Comparison of ENCODE assay signal across 15 mouse cellular contexts in the genomic region with DNA sequence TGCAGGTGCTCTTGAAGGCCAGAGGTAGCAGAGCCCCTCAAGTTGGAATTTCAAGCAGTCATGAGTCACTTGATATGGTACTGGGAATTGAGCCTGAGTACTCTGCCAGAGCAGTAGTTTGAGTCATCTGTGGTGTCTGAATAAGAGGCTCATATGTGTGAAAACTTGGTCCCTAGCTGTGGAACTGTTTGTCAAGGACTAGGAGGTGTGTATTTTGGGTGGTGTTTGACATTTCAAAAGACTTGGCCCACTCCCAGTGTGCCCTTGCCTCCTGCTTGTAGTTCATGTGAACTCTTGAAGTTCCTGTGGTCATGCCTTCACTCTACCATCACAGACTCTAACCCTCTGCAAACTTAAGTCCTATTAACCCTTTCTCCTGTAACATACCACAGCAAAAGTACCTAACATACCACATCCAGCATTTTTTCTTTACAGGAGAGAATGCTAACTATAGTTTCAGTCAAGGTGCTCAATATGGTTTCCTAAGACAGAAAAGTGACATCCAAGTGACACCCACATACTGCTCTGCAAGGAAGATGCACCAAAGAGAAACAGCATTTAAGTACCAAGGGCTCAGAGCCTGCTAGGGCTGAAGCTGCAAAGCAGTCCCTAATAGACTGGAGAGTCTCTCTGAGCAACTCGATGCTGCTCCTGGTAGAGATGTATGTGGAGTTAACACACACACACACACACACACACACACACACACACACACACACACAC. TPM values are rescaled to one million over a fixed set of nuclear protein-coding genes. Genes with fewer than 3 reads are reported as not detected.
DNase-seq lines count a peak whose midpoint lies in the region.
"Had no signal": no experiment of that assay in that cellular context is flagged by ENCODE, and none has a peak within 500 bp of the region (broad histone marks: within the 10 kb centered on the region; RNA-seq: fewer than 3 reads in every experiment).

No protein-coding gene starts in this region.

- intact Hi-C loops in left cerebral cortex, postnatal 4 days (cut with DNase I): no loop called here
- intact Hi-C loops in left cerebral cortex, postnatal 36 days (cut with DNase I): no loop called here

- peak; percentile 38 to 42 for DNase-seq in left cerebral cortex, adult 18-20 months (ENCODE audit: low spot score in 2 of 2)
- DNase-seq in left cerebral cortex, postnatal 4 days: no peak
- peak; percentile 59 for DNase-seq in right cerebral cortex, adult 18-20 months
- DNase-seq in right cerebral cortex, postnatal 10 days (ENCODE audit: low spot score in 2 of 2): no peak
- DNase-seq in brain, adult 2 months (ENCODE audit: low read depth, low spot score): peak; percentile 88
- DNase-seq in left cerebral cortex, postnatal 36 days (ENCODE audit: low spot score in 2 of 2): peak; percentile 36 to 43
- no peak for DNase-seq in thymus, adult 18-20 months
- DNase-seq in embryo, embryonic 10.5 days (ENCODE audit: low spot score): no peak
- DNase-seq: adrenal gland, adult 8-10 months; cerebellum, adult 11 months; cerebellum, postnatal 36 days; forebrain, postnatal 0 days; gastrocnemius, postnatal 36 days; heart, postnatal 10 days had no signal

RNA-seq across cellular contexts. Expression of a gene that starts 1.2 kb away (rescaled TPM):
- 1 to 10 TPM; 3.1 TPM for total RNA-seq in left cerebral cortex, adult 18-20 months (2021)
- 1 to 10 TPM; 2.7 to 2.8 TPM for total RNA-seq in left cerebral cortex, postnatal 4 days (2021)
- 1 to 10 TPM; 1.9 to 2.5 TPM for total RNA-seq in left cerebral cortex, postnatal 36 days (2021)
- total RNA-seq: megakaryocyte-erythroid progenitor cell, adult 5-6 weeks had no signal

RNA-seq across cellular contexts. Expression of a gene that starts 54.1 kb away (rescaled TPM):
- total RNA-seq in left cerebral cortex, adult 18-20 months (2021): 100 to 1,000 TPM in 1 of 2 experiments, 10 to 100 TPM in 1; 92.5 to 102 TPM
- 10 to 100 TPM; 78.9 to 82.4 TPM for total RNA-seq in left cerebral cortex, postnatal 4 days (2021)
- 100 to 1,000 TPM; 102 to 115 TPM for total RNA-seq in left cerebral cortex, postnatal 36 days (2021)

Comparison
In these comparisons a context has a peak if more than half of its experiments do, and no peak if none do; other contexts are left out.
1. DNase-seq: peak in left cerebral cortex, adult 18-20 months (2 of 2), right cerebral cortex, adult 18-20 months (single experiment), brain, adult 2 months (single experiment) and left cerebral cortex, postnatal 36 days (2 of 2); none in left cerebral cortex, postnatal 4 days (single experiment), right cerebral cortex, postnatal 10 days (0 of 2), thymus, adult 18-20 months (0 of 2) and embryo, embryonic 10.5 days (single experiment).